Mouse (Mus musculus): ENCODE data around the gene Clec12a.

Clec12a gene

GRCm38 (mm10) chr6:129374937-129375471, 32.5 kb downstream of the Clec12a start:
- DNase-seq (ENCODE audit: low read depth), result no peak

- DNase-seq (ENCODE audit: low read depth), result no peak
These were observed 38.0 kb downstream of the Clec12a start for GRCm38 (mm10) chr6:129380454-129380853.

- no peak for DNase-seq (ENCODE audit: low read depth)
These were observed 39.2 kb downstream of the Clec12a start for GRCm38 (mm10) chr6:129381736-129382135.

GRCm38 (mm10) chr6:129383466-129383865, 41.0 kb downstream of the Clec12a start:
- DNase-seq (ENCODE audit: low read depth), result no peak

- DNase-seq (ENCODE audit: low read depth), result no peak
These were observed 42.5 kb downstream of the Clec12a start for GRCm38 (mm10) chr6:129385000-129385399.

GRCm38 (mm10) chr6:129385774-129386173, 43.3 kb downstream of the Clec12a start, which contains the start of gene Clec12b:
TSS of gene Clec12b (minus strand) at chr6:129385874.
- no peak for DNase-seq (ENCODE audit: low read depth)

GRCm38 (mm10) chr6:129393087-129393720, 50.7 kb downstream of the Clec12a start:
- peak; percentile 54 for DNase-seq (ENCODE audit: low read depth)

GRCm38 (mm10) chr6:129393732-129394131, 51.2 kb downstream of the Clec12a start:
- no peak for DNase-seq (ENCODE audit: low read depth)

- DNase-seq (ENCODE audit: low read depth), result no peak
These were observed 54.5 kb downstream of the Clec12a start, which contains the start of gene Clec1b for GRCm38 (mm10) chr6:129396997-129397396. TSS of gene Clec1b (plus strand) at chr6:129397297.

- no peak for DNase-seq (ENCODE audit: low read depth)
These were observed 57.5 kb downstream of the Clec12a start for GRCm38 (mm10) chr6:129399945-129400344.

GRCm38 (mm10) chr6:129402404-129402803, 59.9 kb downstream of the Clec12a start:
- DNase-seq (ENCODE audit: low read depth), result no peak

- DNase-seq (ENCODE audit: low read depth), result no peak
These were observed 60.9 kb downstream of the Clec12a start for GRCm38 (mm10) chr6:129403391-129403790.

- DNase-seq (ENCODE audit: low read depth), result no peak
These were observed 63.5 kb downstream of the Clec12a start for GRCm38 (mm10) chr6:129405999-129406398.

- DNase-seq (ENCODE audit: low read depth), result no peak
These were observed 64.8 kb downstream of the Clec12a start for GRCm38 (mm10) chr6:129407324-129407723.

GRCm38 (mm10) chr6:129408562-129408961, 66.1 kb downstream of the Clec12a start, which contains the start of gene Clec9a:
TSS of gene Clec9a (plus strand) at chr6:129408862.
- DNase-seq (ENCODE audit: low read depth), result no peak

- DNase-seq (ENCODE audit: low read depth), result no peak
These were observed 71.7 kb downstream of the Clec12a start for GRCm38 (mm10) chr6:129414177-129414576.

Measured in induced T-regulatory cell, adult 2 months (primary cell).